In the genomic region with DNA sequence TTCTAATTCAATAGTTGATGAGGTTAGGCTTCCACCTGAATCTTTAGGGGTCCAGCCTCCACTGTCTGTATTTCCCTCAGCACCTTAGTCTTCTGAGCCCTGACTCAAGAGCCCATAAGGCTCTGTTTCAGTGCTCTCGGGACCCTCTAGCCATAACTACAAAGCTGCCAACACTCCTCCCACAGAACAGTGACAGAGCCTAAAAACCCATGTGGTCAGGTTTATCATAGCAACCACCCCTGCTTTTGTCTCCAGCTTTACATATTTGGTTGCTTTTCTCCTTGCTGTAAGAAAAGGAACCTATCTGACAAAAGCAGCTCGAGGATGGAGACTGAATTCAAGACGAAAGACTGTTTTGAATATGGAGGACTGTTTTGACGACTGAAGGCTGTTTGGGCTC, we compare ENCODE assay signal across 22 mouse cellular contexts.
DNase-seq lines count a peak whose midpoint lies in the region; ATAC-seq lines count a peak whose summit lies in the region.
"Had no signal": no experiment of that assay in that cellular context is flagged by ENCODE, and none has a peak within 500 bp of the region (broad histone marks: within the 10 kb centered on the region; RNA-seq: fewer than 3 reads in every experiment).

No protein-coding gene starts in this region.

- no peak for DNase-seq in frontal cortex, postnatal 14 days (ENCODE audit: low spot score in 2 of 2)
- DNase-seq in left cerebral cortex, adult 11 months (ENCODE audit: low spot score) = peak; percentile 30
- DNase-seq in left cerebral cortex, postnatal 10 days (ENCODE audit: extremely low spot score in 1 of 2, low spot score in 2 of 2) = no peak
- peak; percentile 79 for DNase-seq in brain, adult 2 months (ENCODE audit: low read depth, low spot score)
- peak; percentile 48 for DNase-seq in right cerebral cortex, postnatal 25 days
- no peak for DNase-seq in hindbrain, embryonic 10.5 days (ENCODE audit: low spot score)
- DNase-seq: adrenal gland, postnatal 10 days; B cell, adult 2 months; cerebellum, adult 11-12 months; cerebellum, adult 9-10 months; cerebellum, postnatal 25 days; gastrocnemius, postnatal 14 days; heart, postnatal 36 days had no signal

- no peaks in the 10 kb centered on the region for H3K27me3 ChIP-seq in hindbrain, embryonic 10.5 days (ENCODE audit: insufficient read depth, poor library complexity, severe bottlenecking)
- H3K27me3 ChIP-seq: embryonic facial prominence, embryonic 13.5 days; forebrain, embryonic 12.5 days; heart, embryonic 12.5 days; hindbrain, embryonic 12.5 days had no signal

- H3K4me3 ChIP-seq in hindbrain, embryonic 10.5 days = no peak overlapping the region
- H3K4me3 ChIP-seq: embryonic facial prominence, embryonic 13.5 days; forebrain, embryonic 12.5 days; heart, embryonic 12.5 days; hindbrain, embryonic 12.5 days had no signal

- H3K4me1 ChIP-seq in hindbrain, embryonic 10.5 days (replicated peaks) = no peaks in the 10 kb centered on the region
- H3K4me1 ChIP-seq: embryonic facial prominence, embryonic 13.5 days; forebrain, embryonic 12.5 days; heart, embryonic 12.5 days; hindbrain, embryonic 12.5 days had no signal

- WGBS in hindbrain, embryonic 10.5 days = 77% methylated on average over 4 of the region's 4 CpGs

- no peaks in the 10 kb centered on the region for H3K36me3 ChIP-seq in hindbrain, embryonic 10.5 days
- H3K36me3 ChIP-seq: embryonic facial prominence, embryonic 13.5 days; forebrain, embryonic 12.5 days; G1E; heart, embryonic 12.5 days; hindbrain, embryonic 12.5 days had no signal

- no peaks in the 10 kb centered on the region for H3K9me3 ChIP-seq in hindbrain, embryonic 10.5 days
- H3K9me3 ChIP-seq: embryonic facial prominence, embryonic 13.5 days; forebrain, embryonic 12.5 days; G1E; heart, embryonic 12.5 days; hindbrain, embryonic 12.5 days had no signal

- no peak overlapping the region for H3K27ac ChIP-seq in hindbrain, embryonic 10.5 days
- H3K27ac ChIP-seq: embryonic facial prominence, embryonic 13.5 days; forebrain, embryonic 12.5 days; hindbrain, embryonic 12.5 days had no signal

- intact Hi-C loops in left cerebral cortex, postnatal 10 days (cut with DNase I) = no loop called here

- peak; percentile 89 for ATAC-seq in frontal cortex, adult (ENCODE audit: low TSS enrichment)
- ATAC-seq: CD4-positive, CD25-positive, alpha-beta regulatory T cell, adult 4 months; forebrain, embryonic 16.5 days; hindbrain, embryonic 16.5 days had no signal

Comparison
In these comparisons a context has a peak if more than half of its experiments do, and no peak if none do; other contexts are left out.
1. DNase-seq: peak in left cerebral cortex, adult 11 months (single experiment), brain, adult 2 months (single experiment) and right cerebral cortex, postnatal 25 days (single experiment); none in frontal cortex, postnatal 14 days (0 of 2), left cerebral cortex, postnatal 10 days (0 of 2) and hindbrain, embryonic 10.5 days (single experiment).